8 mouse cellular contexts compared by ENCODE assay signal in the genomic region with DNA sequence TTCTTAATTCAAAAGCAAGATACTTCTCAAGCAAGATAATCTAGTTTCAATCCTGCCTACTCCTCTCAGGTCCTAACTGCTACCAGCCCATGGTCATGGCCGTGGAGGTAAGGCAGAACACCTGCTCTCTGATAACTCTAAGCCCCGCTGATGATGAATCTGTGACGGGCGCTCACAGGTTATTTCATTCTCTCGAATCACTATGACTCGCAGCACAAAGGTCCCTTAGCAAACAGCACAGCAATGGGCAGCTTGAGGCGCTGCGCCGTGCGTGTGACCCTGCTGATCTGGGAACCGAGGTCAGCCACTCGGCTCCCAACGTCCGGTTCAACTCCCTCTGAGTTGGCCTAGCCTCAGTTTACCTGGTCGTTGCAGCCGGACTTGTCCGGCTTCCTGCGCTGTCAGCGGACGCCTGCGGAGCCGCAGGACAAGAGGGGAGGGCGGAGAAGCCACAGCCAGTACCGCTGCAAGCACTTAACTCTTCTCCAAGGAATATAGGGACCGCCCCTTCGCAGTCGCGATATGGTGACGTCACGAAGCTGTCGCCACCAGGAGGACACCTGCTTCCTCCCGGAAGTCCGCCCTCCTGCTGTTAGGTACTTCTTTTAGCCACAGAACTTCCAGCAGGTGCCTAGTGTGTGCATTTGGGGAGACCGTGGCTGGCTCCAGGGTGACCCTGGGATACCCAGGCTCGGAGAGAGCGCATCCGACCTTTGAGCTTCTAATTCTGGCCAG. TPM values are rescaled to one million over a fixed set of nuclear protein-coding genes. Genes with fewer than 3 reads are reported as not detected.
DNase-seq lines count a peak whose midpoint lies in the region; ATAC-seq and TF ChIP-seq lines count a peak whose summit lies in the region.

A gene (minus strand): TSS at position 511 of the 735 bp plus-strand sequence.

- H3K36me3 ChIP-seq in erythroblast, embryonic 14.5 days (ENCODE audit: control insufficient read depth) = peaks cover 34% of the 10 kb centered on the region
- H3K36me3 ChIP-seq in heart, embryonic 11.5 days (ENCODE audit: control insufficient read depth, insufficient read depth, low read length) = no peaks in the 10 kb centered on the region
- no peaks in the 10 kb centered on the region for H3K36me3 ChIP-seq in kidney, embryonic 16.5 days (ENCODE audit: insufficient read depth, low read length)
- no peaks in the 10 kb centered on the region for H3K36me3 ChIP-seq in liver, adult 2 months (ENCODE audit: control insufficient read depth, insufficient read depth, low read length)
- H3K36me3 ChIP-seq in myocyte (ENCODE audit: control insufficient read depth, insufficient read depth) = no peaks in the 10 kb centered on the region
- H3K36me3 ChIP-seq in splenic B cell, adult 2 months (ENCODE audit: control insufficient read depth, insufficient read depth, low read length, poor library complexity, severe bottlenecking) = no peaks in the 10 kb centered on the region

- H3K27me3 ChIP-seq in erythroblast, embryonic 14.5 days (ENCODE audit: control insufficient read depth) = no peaks in the 10 kb centered on the region
- no peaks in the 10 kb centered on the region for H3K27me3 ChIP-seq in heart, embryonic 11.5 days (ENCODE audit: control insufficient read depth, insufficient read depth, low read length)
- H3K27me3 ChIP-seq in kidney, embryonic 16.5 days (ENCODE audit: insufficient read depth, low read length) = no peaks in the 10 kb centered on the region
- H3K27me3 ChIP-seq in liver, adult 2 months (ENCODE audit: control insufficient read depth, insufficient read depth, low read length) = no peaks in the 10 kb centered on the region
- H3K27me3 ChIP-seq in myocyte (ENCODE audit: control insufficient read depth, insufficient read depth, insufficient read length) = peaks cover 4% of the 10 kb centered on the region
- H3K27me3 ChIP-seq in splenic B cell, adult 2 months (ENCODE audit: control insufficient read depth, insufficient read depth, low read length, poor library complexity, severe bottlenecking) = no peaks in the 10 kb centered on the region

- H3K9me3 ChIP-seq in erythroblast, embryonic 14.5 days (ENCODE audit: control insufficient read depth, low read length) = no peaks in the 10 kb centered on the region
- no peaks in the 10 kb centered on the region for H3K9me3 ChIP-seq in heart, embryonic 11.5 days (replicated peaks; ENCODE audit: control insufficient read depth, low read length)
- H3K9me3 ChIP-seq in kidney, embryonic 16.5 days (ENCODE audit: low read length) = no peaks in the 10 kb centered on the region

- WGBS in heart, embryonic 11.5 days (ENCODE audit: insufficient replicate concordance) = 5% methylated on average over 34 of the region's 37 CpGs
- 3% methylated on average over 37 of the region's 37 CpGs for WGBS in kidney, embryonic 16.5 days
- WGBS in liver, adult 2 months = 3% methylated on average over 37 of the region's 37 CpGs

- H3K79me2 ChIP-seq in liver, adult 2 months (ENCODE audit: control insufficient read depth, insufficient read depth, low read length) = no peaks in the 10 kb centered on the region
- H3K79me2 ChIP-seq in myocyte (ENCODE audit: control insufficient read depth, insufficient read depth) = no peaks in the 10 kb centered on the region

- H3K4me3 ChIP-seq in erythroblast, embryonic 14.5 days (replicated peaks) = peak within 1 kb of the TSS; percentile 81
- peak within 1 kb of the TSS; percentile 59 for H3K4me3 ChIP-seq in heart, embryonic 11.5 days (ENCODE audit: low read depth, low read length)
- H3K4me3 ChIP-seq in kidney, embryonic 16.5 days (ENCODE audit: low read length) = peak within 1 kb of the TSS; percentile 77
- H3K4me3 ChIP-seq in liver, adult 2 months (ENCODE audit: insufficient read depth, low read depth, low read length) = peak within 1 kb of the TSS; percentile 85
- H3K4me3 ChIP-seq in myocyte = peak within 1 kb of the TSS; percentile 34

- TF ChIP-seq CTCF in brain, embryonic 14.5 days (IDR thresholded peaks at IDR 0.05; ENCODE audit: borderline replicate concordance, extremely low read depth, insufficient read depth, insufficient read length) = no peak
- no peak for TF ChIP-seq CTCF in liver, adult 2 months (IDR thresholded peaks at IDR 0.05; ENCODE audit: low read depth, low read length)

- peak within 1 kb of the TSS; percentile 73 for H3K9ac ChIP-seq in heart, embryonic 11.5 days (ENCODE audit: low read depth, low read length)
- peak within 1 kb of the TSS; percentile 79 for H3K9ac ChIP-seq in kidney, embryonic 16.5 days (replicated peaks; ENCODE audit: low read length)
- H3K9ac ChIP-seq in liver, adult 2 months (ENCODE audit: low read depth, low read length) = peak within 1 kb of the TSS; percentile 68

- peak; percentile 92 to 94 for DNase-seq in B cell, adult 2 months
- DNase-seq in brain, embryonic 14.5 days (ENCODE audit: low read depth) = peak; percentile 97
- DNase-seq in liver, adult 2 months (ENCODE audit: extremely low read depth, low read depth, low spot score) = peak; percentile 86
- peak; percentile 90 for DNase-seq in splenic B cell, adult 2 months (ENCODE audit: low read depth, low spot score)

- H3K4me1 ChIP-seq in erythroblast, embryonic 14.5 days (ENCODE audit: control insufficient read depth) = peaks cover 51% of the 10 kb centered on the region
- 0 out of 2 replicates have a peak, but pooled peaks cover 7% of the 10 kb centered on the region for H3K4me1 ChIP-seq in heart, embryonic 11.5 days (ENCODE audit: control insufficient read depth, insufficient read depth, low read length)
- peaks cover 10% of the 10 kb centered on the region for H3K4me1 ChIP-seq in kidney, embryonic 16.5 days (ENCODE audit: insufficient read depth, low read length)
- H3K4me1 ChIP-seq in liver, adult 2 months (ENCODE audit: control insufficient read depth, insufficient read depth, low read length) = peaks cover 4% of the 10 kb centered on the region; the same call in 1 of the 2 replicates

- peak within 1 kb of the TSS; percentile 81 for H3K4me2 ChIP-seq in heart, embryonic 11.5 days
- peak within 1 kb of the TSS; percentile 67 for H3K4me2 ChIP-seq in kidney, embryonic 16.5 days (replicated peaks; ENCODE audit: low read depth, low read length)
- H3K4me2 ChIP-seq in myocyte (ENCODE audit: low read depth) = peak within 1 kb of the TSS; percentile 76

- peak; percentile 82 for ATAC-seq in heart, embryonic 11.5 days (replicated peaks; ENCODE audit: insufficient number of reproducible peaks, low FRiP score, low TSS enrichment)
- peak; percentile 89 for ATAC-seq in kidney, embryonic 16.5 days (ENCODE audit: low FRiP score, low TSS enrichment)

- peak within 1 kb of the TSS; percentile 4 for H3K27ac ChIP-seq in heart, embryonic 11.5 days (ENCODE audit: low read depth, low read length)
- H3K27ac ChIP-seq in kidney, embryonic 16.5 days (ENCODE audit: low read length) = peak within 1 kb of the TSS; percentile 27; the same call in 1 of the 2 replicates
- H3K27ac ChIP-seq in liver, adult 2 months (replicated peaks; ENCODE audit: insufficient read depth, low read depth, low read length) = 0 out of 2 replicates have a peak within 1 kb of the TSS, but pooled peaks have one; percentile 28

- TF ChIP-seq POLR2A in brain, embryonic 14.5 days (IDR thresholded peaks at IDR 0.05; ENCODE audit: borderline replicate concordance, extremely low read depth, insufficient read depth, insufficient read length, poor library complexity, severe bottlenecking) = peak; percentile 38; the same call in 1 of the 2 replicates
- TF ChIP-seq POLR2A in liver, adult 2 months (IDR thresholded peaks at IDR 0.05; ENCODE audit: extremely low read depth, insufficient read depth, low read length) = peak; percentile 35; the same call in 1 of the 2 replicates
- peak; percentile 44 for TF ChIP-seq POLR2A in myocyte (IDR thresholded peaks at IDR 0.05; ENCODE audit: insufficient read length, low read depth)

- no peak within 1 kb of the TSS for H3ac ChIP-seq in myocyte (ENCODE audit: control insufficient read depth, insufficient read length)

TF ChIP-seq in myocyte, 11 proteins besides CTCF, POLR2A, EP300 and RAD21:
- no peak for TF ChIP-seq REST (IDR thresholded peaks at IDR 0.05; ENCODE audit: insufficient read depth, insufficient read length)
- peak in 1 of 3 experiments; percentile 37 for TF ChIP-seq MYOG (IDR thresholded peaks at IDR 0.05; ENCODE audit: control insufficient read depth in 1 of 3, insufficient read depth in 1 of 3, insufficient read length in 2 of 3, low read depth in 2 of 3)
- TF ChIP-seq MYOD1 (IDR thresholded peaks at IDR 0.05; ENCODE audit: control insufficient read depth in 1 of 3, insufficient read length in 2 of 3, low read depth in 2 of 3) = peak in 1 of 3 experiments; percentile 53

RNA-seq across cellular contexts. Expression of the gene that starts here (rescaled TPM):
- 25.8 and 30.8 TPM in 2 replicates for polyA plus RNA-seq in brain, embryonic 14.5 days (2012; rRNA removed)
- polyA plus RNA-seq in erythroblast, embryonic 14.5 days (2012) = 3.5 and 4.5 TPM in 2 replicates
- polyA plus RNA-seq in heart, embryonic 11.5 days (2014; fragmentation: Nextera tagmentation; extraction: Ambion mirVana) = 30.3 and 30.6 TPM in 2 replicates
- 37.0 and 39.0 TPM in 2 replicates for polyA plus RNA-seq in kidney, embryonic 16.5 days (2015; fragmentation: Nextera tagmentation; extraction: Ambion mirVana)
- total RNA-seq in liver, adult 2 months (2014; rRNA removed) = 17.5 and 18.5 TPM in 2 replicates
- 21.5 and 27.3 TPM in 2 replicates for polyA plus RNA-seq in liver, adult 2 months (2012; rRNA removed)
- polyA plus RNA-seq in myocyte (2012; fragmentation: generic; extraction: Trizol) = 5.9 TPM

Comparison
In these comparisons a context has a peak if more than half of its experiments do, and no peak if none do; other contexts are left out.
1. Peak in every context shown above with its lines: DNase-seq, ATAC-seq, H3K4me3 ChIP-seq and H3K27ac ChIP-seq.
2. H3K4me3 ChIP-seq: peak in every context shown above with its lines; median percentile 85 in liver, adult 2 months; 81 in erythroblast, embryonic 14.5 days; 77 in kidney, embryonic 16.5 days; 59 in heart, embryonic 11.5 days; 34 in myocyte.